Mouse (Mus musculus): ENCODE measurements around the gene Atf6. TPM values are rescaled to one million over a fixed set of nuclear protein-coding genes. Genes with fewer than 3 reads are reported as not detected.
A peak's percentile ranks its signal among the peaks of the same experiment; 100 is the strongest.

Gene Atf6
- polyA plus RNA-seq, 1 experiment, result 23.7 TPM

DNA sequence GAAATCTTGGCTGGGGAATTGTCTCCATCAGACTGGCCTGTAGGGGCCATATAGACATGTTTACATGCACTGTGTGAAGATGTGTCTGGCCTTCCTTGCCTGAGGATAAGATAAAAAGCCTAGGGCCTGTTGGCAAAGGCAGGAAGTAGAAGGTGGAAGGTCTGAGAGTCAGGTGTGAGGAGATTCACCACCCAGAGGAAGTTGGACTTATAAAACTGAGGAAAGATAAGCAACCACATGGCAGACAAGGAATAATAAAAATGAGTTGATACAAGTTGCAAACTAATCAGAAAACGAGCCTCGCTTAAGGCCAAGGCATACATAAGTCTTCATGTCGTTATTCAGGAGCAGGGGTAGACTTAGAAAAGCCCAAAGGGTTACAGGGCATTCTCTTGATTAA is 8.1 kb upstream of the Atf6 start:
- H3K27me3 ChIP-seq (ENCODE audit: control insufficient read depth, insufficient read depth, low read length, poor library complexity, severe bottlenecking), result no peaks in the 10 kb centered on the region
- no peak for TF ChIP-seq EP300 (IDR thresholded peaks at IDR 0.05; ENCODE audit: insufficient read depth, low read depth, low read length)
- peak overlapping the region; percentile 38; the same call in 1 of the 2 replicates for H3K27ac ChIP-seq (ENCODE audit: insufficient read depth, low read length)
- no peaks in the 10 kb centered on the region for H3K4me1 ChIP-seq (ENCODE audit: control insufficient read depth, insufficient read depth, low read length)
- H3K9ac ChIP-seq (ENCODE audit: low read depth, poor library complexity, severe bottlenecking), result no peak overlapping the region
- H3K36me3 ChIP-seq (ENCODE audit: control insufficient read depth, insufficient read depth, low read length, poor library complexity, severe bottlenecking), result peaks cover 47% of the 10 kb centered on the region
- no peaks in the 10 kb centered on the region for H3K9me3 ChIP-seq (replicated peaks; ENCODE audit: control insufficient read depth, insufficient read depth, low read length, poor library complexity, severe bottlenecking)
- no peak overlapping the region for H3K4me3 ChIP-seq (ENCODE audit: low read depth, low read length)

DNA sequence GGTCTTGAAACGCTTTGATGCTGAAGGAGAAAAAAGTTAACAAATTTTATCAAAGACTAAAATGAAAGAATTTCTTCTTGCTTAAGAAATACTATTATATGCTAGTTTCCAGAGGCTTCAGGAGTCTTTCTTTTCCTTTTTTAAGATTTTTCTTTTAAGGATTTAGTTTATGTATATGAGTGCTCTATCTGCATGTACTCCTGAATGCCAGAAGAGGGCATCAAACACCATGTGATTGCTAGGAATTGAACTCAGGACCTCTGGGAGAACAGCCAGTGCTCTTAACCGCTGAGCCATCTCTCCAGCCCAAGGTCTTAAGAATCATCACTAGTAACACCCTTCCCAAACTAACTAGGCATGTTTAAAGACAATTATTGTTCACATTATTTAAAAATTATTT is 4.4 kb upstream of the Atf6 start:
- H3K27me3 ChIP-seq (ENCODE audit: control insufficient read depth, insufficient read depth, low read length, poor library complexity, severe bottlenecking), result no peaks in the 10 kb centered on the region
- H3K36me3 ChIP-seq (ENCODE audit: control insufficient read depth, insufficient read depth, low read length, poor library complexity, severe bottlenecking), result peaks cover 22% of the 10 kb centered on the region
- TF ChIP-seq EP300 (IDR thresholded peaks at IDR 0.05; ENCODE audit: insufficient read depth, low read depth, low read length), result no peak
- TF ChIP-seq POLR2A (IDR thresholded peaks at IDR 0.05; ENCODE audit: insufficient read depth, low read length), result no peak
- peak; percentile 2 for TF ChIP-seq CTCF (IDR thresholded peaks at IDR 0.05; ENCODE audit: low read depth, low read length)
- peak overlapping the region; percentile 28 for H3K9ac ChIP-seq (ENCODE audit: low read depth, poor library complexity, severe bottlenecking)
- no peaks in the 10 kb centered on the region for H3K4me1 ChIP-seq (ENCODE audit: control insufficient read depth, insufficient read depth, low read length)
- H3K4me3 ChIP-seq (ENCODE audit: low read depth, low read length), result no peak overlapping the region
- peak overlapping the region; percentile 97 for H3K27ac ChIP-seq (ENCODE audit: insufficient read depth, low read length)
- no peaks in the 10 kb centered on the region for H3K9me3 ChIP-seq (replicated peaks; ENCODE audit: control insufficient read depth, insufficient read depth, low read length, poor library complexity, severe bottlenecking)

DNA sequence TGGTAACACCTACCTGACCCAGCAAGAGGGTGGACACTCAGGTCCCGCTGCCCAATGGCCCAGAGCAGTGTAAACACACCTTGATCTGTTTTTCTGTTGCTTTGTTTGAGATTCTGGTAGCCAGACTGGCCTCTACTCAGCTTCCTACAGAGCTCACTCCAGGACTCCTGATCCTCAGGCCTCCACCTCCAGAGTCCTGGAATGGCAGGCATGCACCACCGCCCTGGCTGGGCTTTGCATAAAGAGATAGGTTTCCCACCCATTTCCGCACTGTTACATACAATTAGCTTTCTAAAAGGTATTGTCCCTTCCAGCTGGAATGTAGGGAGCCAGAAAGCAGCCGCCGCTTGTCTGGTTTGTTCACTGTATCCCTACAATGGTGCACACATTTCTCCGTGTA is 3.8 kb upstream of the Atf6 start:
- Histone ChIP-seq H3K27me3 (ENCODE audit: control insufficient read depth, insufficient read depth, low read length, poor library complexity, severe bottlenecking) (no peaks in the 10 kb centered on the region), H3K4me3 (ENCODE audit: low read depth, low read length) (peak overlapping the region; percentile 25; the same call in 1 of the 2 replicates), H3K27ac (ENCODE audit: insufficient read depth, low read length) (peak overlapping the region; percentile 97), H3K4me1 (ENCODE audit: control insufficient read depth, insufficient read depth, low read length) (no peaks in the 10 kb centered on the region), H3K36me3 (ENCODE audit: control insufficient read depth, insufficient read depth, low read length, poor library complexity, severe bottlenecking) (peaks cover 18% of the 10 kb centered on the region), H3K9me3 (replicated peaks; ENCODE audit: control insufficient read depth, insufficient read depth, low read length, poor library complexity, severe bottlenecking) (no peaks in the 10 kb centered on the region), H3K9ac (ENCODE audit: low read depth, poor library complexity, severe bottlenecking) (peak overlapping the region; percentile 28; the same call in 1 of the 2 replicates)
- TF ChIP-seq EP300 (IDR thresholded peaks at IDR 0.05; ENCODE audit: insufficient read depth, low read depth, low read length) (peak; percentile 97), POLR2A (IDR thresholded peaks at IDR 0.05; ENCODE audit: insufficient read depth, low read length) (no peak)

DNA sequence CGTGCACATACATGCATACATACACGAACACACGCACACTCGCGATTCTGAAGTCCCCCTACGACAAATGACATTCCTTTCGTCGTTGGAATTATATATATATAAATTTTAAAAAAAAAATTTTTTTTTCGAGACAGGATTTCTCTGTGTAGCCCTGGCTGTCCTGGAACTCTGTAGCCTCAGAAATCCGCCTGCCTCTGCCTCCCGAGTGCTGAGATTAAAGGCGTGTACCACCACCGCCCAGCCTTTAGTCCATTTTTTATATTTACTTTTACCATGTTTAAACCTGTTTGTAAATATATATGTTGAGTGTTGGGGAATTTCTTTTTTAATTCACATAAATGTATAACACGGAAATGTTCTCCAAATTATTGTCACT is 1.3 kb upstream of the Atf6 start:
- TF ChIP-seq CTCF (IDR thresholded peaks at IDR 0.05; ENCODE audit: low read depth, low read length), result no peak
- no peak for TF ChIP-seq EP300 (IDR thresholded peaks at IDR 0.05; ENCODE audit: insufficient read depth, low read depth, low read length)
- no peak for TF ChIP-seq POLR2A (IDR thresholded peaks at IDR 0.05; ENCODE audit: insufficient read depth, low read length)
- Histone ChIP-seq H3K4me1 (ENCODE audit: control insufficient read depth, insufficient read depth, low read length) (no peaks in the 10 kb centered on the region), H3K27me3 (ENCODE audit: control insufficient read depth, insufficient read depth, low read length, poor library complexity, severe bottlenecking) (no peaks in the 10 kb centered on the region), H3K9ac (ENCODE audit: low read depth, poor library complexity, severe bottlenecking) (peak overlapping the region; percentile 76), H3K27ac (ENCODE audit: insufficient read depth, low read length) (peak overlapping the region; percentile 36; the same call in 1 of the 2 replicates), H3K4me3 (ENCODE audit: low read depth, low read length) (peak overlapping the region; percentile 88), H3K36me3 (ENCODE audit: control insufficient read depth, insufficient read depth, low read length, poor library complexity, severe bottlenecking) (peaks cover 5% of the 10 kb centered on the region; the same call in 1 of the 2 replicates), H3K9me3 (replicated peaks; ENCODE audit: control insufficient read depth, insufficient read depth, low read length, poor library complexity, severe bottlenecking) (no peaks in the 10 kb centered on the region)

DNA sequence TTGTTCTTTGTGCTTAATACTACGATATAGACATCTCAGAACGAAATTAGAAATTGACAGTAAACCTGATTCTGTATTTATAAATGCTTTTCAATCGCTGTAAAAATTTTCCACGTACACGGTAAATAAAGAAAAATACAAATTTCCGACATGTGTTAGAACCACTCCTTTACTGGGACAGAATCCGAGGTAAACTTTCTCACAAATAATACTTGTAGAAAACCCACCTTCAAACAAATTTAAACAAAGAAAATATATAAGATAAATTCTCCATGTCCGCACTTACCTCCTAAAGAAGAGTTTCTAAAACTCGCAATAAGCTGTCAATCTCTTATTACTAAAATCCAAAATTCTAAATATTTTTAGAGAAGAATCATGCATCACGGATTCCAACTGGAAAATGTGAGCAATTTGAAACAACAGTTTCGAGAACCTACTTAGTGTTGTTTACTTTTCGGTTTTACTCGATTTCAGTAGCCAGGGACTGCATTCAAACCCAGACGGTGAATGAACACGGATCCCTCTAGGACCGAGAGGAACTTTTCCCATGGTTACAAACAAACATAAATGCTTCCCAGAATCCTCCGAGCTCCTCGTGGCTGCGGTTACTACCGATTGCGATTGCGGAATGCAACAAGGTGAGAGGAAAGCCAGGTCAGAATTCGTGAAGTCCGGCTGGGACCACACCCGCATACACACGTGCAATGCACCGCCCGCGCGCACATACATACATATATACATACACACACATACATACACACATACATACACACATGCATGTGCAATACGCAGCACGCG is 735 bp upstream of the Atf6 start:
- Histone ChIP-seq H3K9ac (ENCODE audit: low read depth, poor library complexity, severe bottlenecking) (peak overlapping the region; percentile 76), H3K9me3 (replicated peaks; ENCODE audit: control insufficient read depth, insufficient read depth, low read length, poor library complexity, severe bottlenecking) (no peaks in the 10 kb centered on the region), H3K4me1 (ENCODE audit: control insufficient read depth, insufficient read depth, low read length) (no peaks in the 10 kb centered on the region), H3K36me3 (ENCODE audit: control insufficient read depth, insufficient read depth, low read length, poor library complexity, severe bottlenecking) (0 out of 2 replicates have a peak, but pooled peaks cover 3% of the 10 kb centered on the region), H3K27me3 (ENCODE audit: control insufficient read depth, insufficient read depth, low read length, poor library complexity, severe bottlenecking) (no peaks in the 10 kb centered on the region), H3K27ac (ENCODE audit: insufficient read depth, low read length) (peak overlapping the region; percentile 36; the same call in 1 of the 2 replicates), H3K4me3 (ENCODE audit: low read depth, low read length) (peak overlapping the region; percentile 98)
- TF ChIP-seq EP300 (IDR thresholded peaks at IDR 0.05; ENCODE audit: insufficient read depth, low read depth, low read length) (peak; percentile 56; the same call in 1 of the 2 replicates), POLR2A (IDR thresholded peaks at IDR 0.05; ENCODE audit: insufficient read depth, low read length) (peak; percentile 64), CTCF (IDR thresholded peaks at IDR 0.05; ENCODE audit: low read depth, low read length) (no peak)

DNA sequence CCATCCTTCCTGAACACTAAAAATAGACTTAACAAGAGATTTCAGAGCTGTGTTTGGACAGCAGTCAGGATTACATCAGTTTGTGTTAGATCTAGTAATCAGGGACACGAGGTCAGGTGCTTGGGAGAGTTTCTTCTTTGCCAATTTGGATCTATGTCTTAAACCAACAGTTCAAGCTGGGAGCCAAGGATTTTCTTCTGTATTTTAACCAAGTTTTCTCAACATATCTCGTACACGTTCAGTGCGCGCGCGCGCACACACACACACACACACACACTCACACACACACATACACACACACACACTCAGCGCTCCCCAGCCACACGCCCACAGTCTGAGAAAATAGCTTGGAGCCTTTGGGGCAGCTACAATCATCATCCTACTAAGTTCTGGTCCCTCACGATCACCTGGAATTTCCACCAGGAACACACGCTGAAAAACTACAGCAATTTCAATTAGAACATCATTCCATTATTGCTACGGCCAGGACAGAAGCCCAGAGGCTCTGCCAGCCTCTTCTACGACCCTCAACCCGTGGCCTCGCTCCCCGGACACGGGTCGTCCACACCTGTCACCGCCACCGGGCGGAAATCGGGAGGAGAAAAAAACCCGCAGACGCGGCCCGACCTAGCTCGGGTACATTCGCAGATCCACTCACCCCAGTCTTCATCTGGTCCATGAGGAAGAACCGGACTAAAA is 430 bp downstream of the Atf6 start:
- Histone ChIP-seq H3K9ac (ENCODE audit: low read depth, poor library complexity, severe bottlenecking) (peak overlapping the region; percentile 76), H3K4me3 (ENCODE audit: low read depth, low read length) (peak overlapping the region; percentile 98), H3K36me3 (ENCODE audit: control insufficient read depth, insufficient read depth, low read length, poor library complexity, severe bottlenecking) (no peaks in the 10 kb centered on the region), H3K27ac (ENCODE audit: insufficient read depth, low read length) (no peak overlapping the region), H3K4me1 (ENCODE audit: control insufficient read depth, insufficient read depth, low read length) (no peaks in the 10 kb centered on the region), H3K27me3 (ENCODE audit: control insufficient read depth, insufficient read depth, low read length, poor library complexity, severe bottlenecking) (no peaks in the 10 kb centered on the region), H3K9me3 (replicated peaks; ENCODE audit: control insufficient read depth, insufficient read depth, low read length, poor library complexity, severe bottlenecking) (no peaks in the 10 kb centered on the region)
- no peak for TF ChIP-seq EP300 (IDR thresholded peaks at IDR 0.05; ENCODE audit: insufficient read depth, low read depth, low read length)
- no peak for TF ChIP-seq POLR2A (IDR thresholded peaks at IDR 0.05; ENCODE audit: insufficient read depth, low read length)
- no peak for TF ChIP-seq CTCF (IDR thresholded peaks at IDR 0.05; ENCODE audit: low read depth, low read length)
